Mouse (Mus musculus): ENCODE measurements around the gene Strbp.

The Strbp gene

DNA sequence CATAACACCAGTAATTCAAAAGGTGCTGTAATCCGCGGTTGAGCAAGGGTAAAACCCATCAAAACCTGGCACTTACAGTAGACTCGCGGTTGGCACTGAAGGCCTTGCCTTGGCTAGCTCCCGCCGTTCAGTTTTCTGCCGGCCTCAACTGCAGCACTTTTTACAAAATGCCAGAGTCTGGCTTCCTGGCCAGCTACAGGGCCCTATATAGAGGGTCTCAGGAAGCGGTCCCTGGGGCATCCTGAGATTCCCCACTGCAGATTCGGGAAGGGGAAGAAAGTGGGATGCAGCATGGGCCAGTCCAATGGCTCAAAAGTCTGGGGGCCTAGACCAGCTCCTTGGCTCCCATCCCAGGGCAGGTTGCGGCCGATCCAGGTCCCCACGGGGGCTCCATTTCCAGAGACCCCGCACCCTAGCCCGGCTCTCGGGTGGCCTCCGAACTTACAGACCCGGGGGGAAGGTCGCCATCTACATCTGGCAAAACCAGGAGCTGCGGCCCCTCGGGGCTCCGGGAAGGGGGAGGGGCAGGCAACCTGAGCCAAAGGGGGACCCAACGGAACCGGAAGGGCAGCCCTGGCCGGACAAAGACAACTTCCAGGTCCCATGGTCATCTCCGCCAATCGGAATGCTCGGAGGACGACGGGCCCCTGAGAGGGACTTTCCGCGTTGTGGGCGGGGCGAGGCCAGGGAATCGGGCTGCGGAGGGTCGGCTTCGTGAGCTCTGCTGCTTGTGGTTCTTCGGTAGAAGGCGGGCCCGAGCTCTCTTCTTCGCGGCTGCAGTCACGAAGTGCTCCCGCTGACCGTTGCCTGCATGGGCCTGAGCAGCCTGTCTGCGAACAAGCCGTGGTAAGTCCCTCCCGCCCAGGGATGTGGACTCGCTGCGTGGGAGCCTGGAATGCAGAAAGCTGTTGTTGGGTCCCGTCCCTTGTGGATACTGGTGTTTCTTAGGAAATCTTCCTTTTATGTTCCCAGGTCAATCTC is 260.8 kb downstream of the Strbp start, which contains the start of the genes Zbtb26, Zbtb6 and Rabgap1:
Zbtb26 (minus strand) TSS at position 525 of the 981 bp plus-strand sequence.
Zbtb6 (minus strand) TSS at position 561 of the 981 bp plus-strand sequence.
Rabgap1 (plus strand) TSS at position 669 of the 981 bp plus-strand sequence.
- in situ Hi-C loops (cut with MboI; ENCODE audit: low sequenced_read_pairs): no loop called here

Measured in CH12F3 (cell line).